Mouse (Mus musculus) neural tube, embryonic 12.5 days (tissue): ENCODE results near the gene Polr1a. TPM values are rescaled to one million over a fixed set of nuclear protein-coding genes. Genes with fewer than 3 reads are reported as not detected.

Experiments
- ATAC-seq: fragments of 200-750 bp; cut with Nextera tagmentation; 2 replicates; pipeline ENCODE4 v1.8.0; 2017; ENCODE audit warnings: low read depth, mild to moderate bottlenecking, moderate TSS enrichment, moderate library complexity; ENCODE audit not compliant: low FRiP score
- H3K27ac ChIP-seq: fragments of 300-500 bp; sonication (generic); 2 replicates; pipeline ENCODE4 v1.5.1; 2016
- H3K27me3 ChIP-seq: fragments of 300-500 bp; sonication (generic); replicated peaks from 2 replicates; pipeline ENCODE4 v1.6.1; 2016; ENCODE audit warnings: mild to moderate bottlenecking
- H3K36me3 ChIP-seq: fragments of 300-500 bp; sonication (generic); 2 replicates; pipeline ENCODE4 v1.6.1; 2016; ENCODE audit warnings: mild to moderate bottlenecking
- H3K4me1 ChIP-seq: fragments of 300-500 bp; sonication (generic); 2 replicates; pipeline ENCODE4 v1.6.1; 2016
- H3K4me2 ChIP-seq: fragments of 300-500 bp; sonication (generic); replicated peaks from 2 replicates; pipeline ENCODE4 v1.6.1; 2016; ENCODE audit warnings: mild to moderate bottlenecking
- H3K4me3 ChIP-seq: fragments of 300-500 bp; sonication (generic); 2 replicates; pipeline ENCODE4 v1.5.1; 2016
- H3K9ac ChIP-seq: fragments of 300-500 bp; sonication (generic); 2 replicates; pipeline ENCODE4 v1.6.1; 2016; ENCODE audit warnings: mild to moderate bottlenecking
- H3K9me3 ChIP-seq: fragments of 300-500 bp; sonication (generic); 2 replicates; pipeline ENCODE4 v1.6.1; 2016; ENCODE audit warnings: mild to moderate bottlenecking
- WGBS: fragments of 180-500 bp; shearing (Covaris S2); methylation state at CpG from one replicate; pipeline ENCODE4 v1.1.7; 2016; 5-methylcytosine and 5-hydroxymethylcytosine counted together
- polyA plus RNA-seq: library from polyadenylated mRNA; unstranded; fragments of >200 nt; fragmentation: Nextera tagmentation; extraction: Ambion mirVana; gene quantifications from 2 replicates; pipeline ENCODE4 v1.2.1, GENCODE M21; 2016

The Polr1a gene
- polyA plus RNA-seq, 1 experiment from 2014 or later: 26.7 TPM

GRCm38 (mm10) chr6:71989647-71990351 is 80.9 kb downstream of the Polr1a start:
- peaks cover 11% of the 10 kb centered on the region for H3K4me1 ChIP-seq
- 55% methylated on average over 8 of the region's 8 CpGs for WGBS

DNA sequence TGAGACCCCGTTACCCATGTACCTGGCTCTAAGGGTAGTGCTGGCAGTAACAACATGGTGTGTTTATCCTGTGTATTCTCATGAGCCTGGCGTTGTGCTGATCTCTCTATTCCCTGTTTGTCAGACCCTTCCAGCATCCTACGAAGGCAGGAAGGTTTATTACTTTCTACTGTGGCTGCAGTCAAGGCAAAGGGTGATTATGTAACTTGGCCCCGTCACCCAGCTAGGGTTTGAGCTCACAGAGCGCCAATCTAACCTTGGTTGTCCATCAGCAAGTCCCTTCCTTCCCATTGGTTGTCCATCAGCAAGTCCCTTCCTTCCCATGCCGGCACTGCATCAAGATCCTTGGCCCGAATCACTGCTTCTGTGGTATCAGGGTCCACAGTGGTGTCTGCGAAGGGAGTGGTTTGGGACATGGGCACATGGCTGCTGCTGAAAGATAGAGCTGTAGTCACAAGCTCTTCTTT is 81.6 kb downstream of the Polr1a start:
- whole genome bisulfite sequencing: 77% methylated on average over 8 of the region's 8 CpGs
- Histone ChIP-seq H3K4me2 (no peak overlapping the region), H3K4me3 (no peak overlapping the region), H3K36me3 (no peaks in the 10 kb centered on the region), H3K9me3 (no peaks in the 10 kb centered on the region), H3K27me3 (no peaks in the 10 kb centered on the region), H3K4me1 (peaks cover 11% of the 10 kb centered on the region), H3K27ac (no peak overlapping the region), H3K9ac (no peak overlapping the region)
- ATAC-seq: no peak

More at GRCm38 (mm10) chr6:71989647-71990351, 80.9 kb downstream of the Polr1a start:
- Histone ChIP-seq H3K9me3 (no peaks in the 10 kb centered on the region), H3K9ac (no peak overlapping the region), H3K4me3 (no peak overlapping the region), H3K27ac (no peak overlapping the region), H3K4me2 (no peak overlapping the region), H3K27me3 (no peaks in the 10 kb centered on the region), H3K36me3 (no peaks in the 10 kb centered on the region)
- no peak for ATAC-seq

GRCm38 (mm10) chr6:71991190-71991932 is 82.5 kb downstream of the Polr1a start:
- Histone ChIP-seq H3K4me1 (peaks cover 11% of the 10 kb centered on the region), H3K36me3 (no peaks in the 10 kb centered on the region), H3K27me3 (no peaks in the 10 kb centered on the region), H3K9ac (no peak overlapping the region), H3K4me2 (no peak overlapping the region), H3K9me3 (no peaks in the 10 kb centered on the region), H3K27ac (no peak overlapping the region), H3K4me3 (no peak overlapping the region)
- ATAC-seq: no peak
- 70% methylated on average over 8 of the region's 8 CpGs for WGBS

DNA sequence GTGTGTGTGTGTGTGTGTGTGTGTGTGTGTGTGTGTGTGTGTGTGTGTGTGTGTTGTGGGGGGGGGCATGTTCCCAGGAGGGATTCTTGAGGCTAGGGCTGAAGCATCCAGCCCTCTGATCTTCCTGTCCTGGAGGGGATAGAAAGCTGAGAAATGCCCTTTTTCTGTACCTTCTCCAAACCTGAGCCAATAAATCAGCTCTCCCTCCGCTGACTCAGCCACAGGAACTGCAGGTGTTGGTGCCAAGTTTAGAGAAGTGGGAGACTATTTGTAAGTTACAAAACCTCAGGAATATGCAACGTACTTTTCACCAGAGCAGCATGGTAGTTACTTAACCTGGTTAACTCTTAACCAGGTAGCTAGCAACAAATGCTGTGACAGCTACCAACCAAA is 83.1 kb downstream of the Polr1a start:
- H3K4me1 ChIP-seq: peaks cover 11% of the 10 kb centered on the region
- ATAC-seq: no peak
- no peaks in the 10 kb centered on the region for H3K27me3 ChIP-seq
- H3K4me2 ChIP-seq: no peak overlapping the region
- no peak overlapping the region for H3K9ac ChIP-seq
- H3K4me3 ChIP-seq: no peak overlapping the region
- no peaks in the 10 kb centered on the region for H3K9me3 ChIP-seq
- no peaks in the 10 kb centered on the region for H3K36me3 ChIP-seq
- no peak overlapping the region for H3K27ac ChIP-seq
- 75% methylated on average over 2 of the region's 2 CpGs for WGBS

DNA sequence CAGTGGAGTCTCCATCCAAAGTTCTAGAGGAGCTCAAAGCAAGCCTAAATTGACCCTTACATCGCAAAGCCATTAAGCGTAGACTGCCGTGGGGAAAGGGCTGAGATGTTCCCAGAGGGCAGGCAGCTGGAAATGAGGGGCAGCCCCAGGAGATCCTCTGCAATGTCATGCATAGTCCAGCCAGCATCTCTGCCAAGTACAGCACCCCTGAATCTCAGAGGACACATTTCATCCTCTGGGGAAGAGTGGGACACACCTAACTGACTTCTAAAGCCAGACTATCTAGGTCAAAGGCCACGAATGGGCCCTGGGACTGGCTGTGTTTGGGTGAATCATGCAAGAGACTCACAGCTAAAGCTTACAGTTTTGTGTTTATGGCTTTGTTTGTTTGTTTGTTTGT is 85.2 kb downstream of the Polr1a start:
- Histone ChIP-seq H3K27me3 (no peaks in the 10 kb centered on the region), H3K4me2 (no peak overlapping the region), H3K9me3 (no peaks in the 10 kb centered on the region), H3K27ac (no peak overlapping the region), H3K36me3 (no peaks in the 10 kb centered on the region), H3K4me3 (no peak overlapping the region), H3K9ac (no peak overlapping the region), H3K4me1 (peaks cover 11% of the 10 kb centered on the region)
- no peak for ATAC-seq
- WGBS: 71% methylated on average over 4 of the region's 4 CpGs

- no peak overlapping the region for H3K9ac ChIP-seq
- H3K4me2 ChIP-seq: no peak overlapping the region
- no peak for ATAC-seq
- no peak overlapping the region for H3K4me3 ChIP-seq
- 90% methylated on average over 3 of the region's 3 CpGs for WGBS
- no peak overlapping the region for H3K27ac ChIP-seq
- no peaks in the 10 kb centered on the region for H3K27me3 ChIP-seq
- H3K36me3 ChIP-seq: no peaks in the 10 kb centered on the region
- H3K4me1 ChIP-seq: peaks cover 11% of the 10 kb centered on the region
- no peaks in the 10 kb centered on the region for H3K9me3 ChIP-seq
Measured at GRCm38 (mm10) chr6:71995081-71995480, 86.2 kb downstream of the Polr1a start.

- no peaks in the 10 kb centered on the region for H3K4me1 ChIP-seq
- no peaks in the 10 kb centered on the region for H3K36me3 ChIP-seq
- H3K27me3 ChIP-seq: no peaks in the 10 kb centered on the region
- 90% methylated on average over 1 of the region's 1 CpGs for WGBS
- no peak overlapping the region for H3K27ac ChIP-seq
- no peak overlapping the region for H3K9ac ChIP-seq
- H3K9me3 ChIP-seq: no peaks in the 10 kb centered on the region
- ATAC-seq: no peak
- H3K4me3 ChIP-seq: no peak overlapping the region
- no peak overlapping the region for H3K4me2 ChIP-seq
Measured at GRCm38 (mm10) chr6:71997215-71997614, 88.4 kb downstream of the Polr1a start.

- Histone ChIP-seq H3K9me3 (no peaks in the 10 kb centered on the region), H3K4me3 (no peak overlapping the region), H3K9ac (no peak overlapping the region), H3K4me1 (no peaks in the 10 kb centered on the region), H3K27ac (no peak overlapping the region), H3K36me3 (no peaks in the 10 kb centered on the region), H3K27me3 (no peaks in the 10 kb centered on the region), H3K4me2 (no peak overlapping the region)
- 86% methylated on average over 11 of the region's 11 CpGs for WGBS
- ATAC-seq: no peak
Measured at GRCm38 (mm10) chr6:71999917-72000512, 91.2 kb downstream of the Polr1a start.

DNA sequence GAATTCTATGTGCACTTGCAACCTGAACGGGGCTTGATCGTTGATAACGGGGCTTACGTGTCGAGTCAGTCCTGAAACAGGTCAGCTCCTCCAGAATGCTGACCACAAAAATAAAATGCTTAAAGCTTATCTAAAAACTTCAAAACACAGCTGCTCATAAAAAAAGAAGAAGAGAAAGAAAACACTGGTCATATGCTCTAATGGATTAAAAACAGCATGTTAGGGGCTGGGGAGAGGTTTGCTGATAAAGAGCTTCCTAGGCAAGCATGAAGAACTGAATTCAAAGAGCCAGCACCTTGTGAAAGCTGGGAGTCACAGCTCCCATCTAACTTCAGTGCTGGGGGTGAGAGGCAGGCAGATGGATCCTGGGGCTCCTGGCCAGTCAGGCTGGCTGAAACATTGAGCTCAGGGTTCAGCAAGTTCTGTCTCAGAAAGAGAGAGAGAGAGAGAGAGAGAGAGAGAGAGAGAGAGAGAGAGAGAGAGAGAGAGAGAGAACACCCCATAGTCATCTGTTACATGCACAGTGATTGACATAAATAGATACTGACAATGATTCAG is 92.4 kb downstream of the Polr1a start:
- ATAC-seq: no peak
- H3K4me2 ChIP-seq: no peak overlapping the region
- no peaks in the 10 kb centered on the region for H3K4me1 ChIP-seq

GRCm38 (mm10) chr6:72007411-72008212 is 98.8 kb downstream of the Polr1a start:
- no peak overlapping the region for H3K4me3 ChIP-seq
- H3K27ac ChIP-seq: no peak overlapping the region
- H3K36me3 ChIP-seq: no peaks in the 10 kb centered on the region
- no peak overlapping the region for H3K4me2 ChIP-seq
- no peaks in the 10 kb centered on the region for H3K4me1 ChIP-seq
- 84% methylated on average over 3 of the region's 3 CpGs for WGBS
- ATAC-seq: no peak
- no peaks in the 10 kb centered on the region for H3K9me3 ChIP-seq
- no peaks in the 10 kb centered on the region for H3K27me3 ChIP-seq
- H3K9ac ChIP-seq: no peak overlapping the region

More for the DNA sequence above, 92.4 kb downstream of the Polr1a start:
- H3K36me3 ChIP-seq: no peaks in the 10 kb centered on the region
- H3K27me3 ChIP-seq: no peaks in the 10 kb centered on the region
- H3K4me3 ChIP-seq: no peak overlapping the region
- no peaks in the 10 kb centered on the region for H3K9me3 ChIP-seq
- WGBS: 95% methylated on average over 5 of the region's 5 CpGs
- H3K9ac ChIP-seq: no peak overlapping the region
- H3K27ac ChIP-seq: no peak overlapping the region

- Histone ChIP-seq H3K27me3 (no peaks in the 10 kb centered on the region), H3K27ac (no peak overlapping the region), H3K4me1 (no peaks in the 10 kb centered on the region), H3K9ac (no peak overlapping the region), H3K4me3 (no peak overlapping the region), H3K36me3 (no peaks in the 10 kb centered on the region), H3K9me3 (no peaks in the 10 kb centered on the region), H3K4me2 (no peak overlapping the region)
- no peak for ATAC-seq
- 96% methylated on average over 4 of the region's 4 CpGs for WGBS
Measured at GRCm38 (mm10) chr6:72008213-72008655, 99.4 kb downstream of the Polr1a start.
